Mouse (Mus musculus): ENCODE results near the gene Dgki. TPM values are rescaled to one million over a fixed set of nuclear protein-coding genes. Genes with fewer than 3 reads are reported as not detected.

Dgki gene
- polyA plus RNA-seq, 1 experiment from 2014 or later, result 9.6 TPM

DNA sequence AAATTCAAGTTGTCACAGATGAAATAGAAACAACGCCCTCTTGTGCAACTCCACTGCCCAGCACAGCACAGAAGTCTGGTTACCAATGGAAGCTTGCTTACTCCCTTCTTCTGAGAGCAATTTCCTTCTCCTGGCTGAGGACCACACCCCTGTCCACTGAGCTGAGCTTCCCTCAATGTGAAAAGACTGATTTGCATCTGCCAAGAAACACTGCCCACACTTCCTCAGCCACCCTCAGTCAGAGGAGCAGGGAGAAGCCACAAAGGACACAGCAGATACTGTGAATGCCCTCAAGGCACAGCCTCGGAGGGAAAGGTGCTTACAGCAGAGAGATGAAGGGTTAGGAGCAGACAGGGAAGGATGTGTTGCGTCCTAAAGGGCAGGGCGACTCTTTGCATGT lies 149.9 kb downstream of the Dgki start:
- Histone ChIP-seq H3K9ac (no peak overlapping the region), H3K4me1 (replicated peaks; ENCODE audit: control insufficient read depth, insufficient read depth, low read length) (no peaks in the 10 kb centered on the region), H3K27me3 (ENCODE audit: control insufficient read depth, insufficient read depth, low read length) (no peaks in the 10 kb centered on the region), H3K27ac (no peak overlapping the region), H3K4me3 (replicated peaks; ENCODE audit: low read length) (no peak overlapping the region), H3K9me3 (ENCODE audit: control insufficient read depth, low read length) (no peaks in the 10 kb centered on the region), H3K4me2 (replicated peaks) (no peak overlapping the region), H3K36me3 (replicated peaks; ENCODE audit: control insufficient read depth, insufficient read depth) (no peaks in the 10 kb centered on the region)
- WGBS, result 82% methylated on average over 4 of the region's 4 CpGs
- ATAC-seq (ENCODE audit: low FRiP score) (no peak), DNase-seq (ENCODE audit: low spot score) (no peak)

- no peaks in the 10 kb centered on the region for H3K36me3 ChIP-seq (replicated peaks; ENCODE audit: control insufficient read depth, insufficient read depth)
- H3K9me3 ChIP-seq (ENCODE audit: control insufficient read depth, low read length), result no peaks in the 10 kb centered on the region
- H3K4me1 ChIP-seq (replicated peaks; ENCODE audit: control insufficient read depth, insufficient read depth, low read length), result no peaks in the 10 kb centered on the region
- 93% methylated on average over 6 of the region's 6 CpGs for WGBS
- no peak overlapping the region for H3K27ac ChIP-seq
- H3K9ac ChIP-seq, result no peak overlapping the region
- ATAC-seq (ENCODE audit: low FRiP score), result no peak
- H3K27me3 ChIP-seq (ENCODE audit: control insufficient read depth, insufficient read depth, low read length), result no peaks in the 10 kb centered on the region
- no peak for DNase-seq (ENCODE audit: low spot score)
- no peak overlapping the region for H3K4me3 ChIP-seq (replicated peaks; ENCODE audit: low read length)
- no peak overlapping the region for H3K4me2 ChIP-seq (replicated peaks)
Observed at GRCm38 (mm10) chr6:37149196-37149595, 150.8 kb downstream of the Dgki start.

GRCm38 (mm10) chr6:37147431-37148022 lies 152.5 kb downstream of the Dgki start:
- WGBS, result 97% methylated on average over 4 of the region's 4 CpGs
- no peaks in the 10 kb centered on the region for H3K4me1 ChIP-seq (replicated peaks; ENCODE audit: control insufficient read depth, insufficient read depth, low read length)

DNA sequence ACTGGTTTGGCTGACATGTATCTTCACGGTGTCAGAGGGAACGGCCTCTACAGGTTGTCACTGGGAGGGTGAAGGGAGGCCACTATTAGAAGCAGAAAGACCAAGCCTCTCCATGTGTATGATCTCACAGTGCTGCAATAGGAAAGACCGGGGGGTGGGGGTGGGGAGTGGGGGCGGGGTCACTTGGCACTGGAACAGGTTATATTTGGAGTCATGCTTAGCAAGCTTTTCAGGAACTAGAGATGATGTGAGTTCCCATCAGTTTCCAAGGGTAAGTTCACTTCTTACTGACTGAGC lies 156.2 kb downstream of the Dgki start:
- WGBS, result 80% methylated on average over 4 of the region's 4 CpGs
- ATAC-seq (ENCODE audit: low FRiP score), result no peak

More at GRCm38 (mm10) chr6:37147431-37148022, 152.5 kb downstream of the Dgki start:
- ATAC-seq (ENCODE audit: low FRiP score), result no peak
- Histone ChIP-seq H3K9ac (no peak overlapping the region), H3K36me3 (replicated peaks; ENCODE audit: control insufficient read depth, insufficient read depth) (no peaks in the 10 kb centered on the region), H3K9me3 (ENCODE audit: control insufficient read depth, low read length) (no peaks in the 10 kb centered on the region), H3K4me3 (replicated peaks; ENCODE audit: low read length) (no peak overlapping the region), H3K27me3 (ENCODE audit: control insufficient read depth, insufficient read depth, low read length) (no peaks in the 10 kb centered on the region), H3K27ac (no peak overlapping the region), H3K4me2 (replicated peaks) (no peak overlapping the region)
- no peak for DNase-seq (ENCODE audit: low spot score)

GRCm38 (mm10) chr6:37142991-37143866 lies 156.8 kb downstream of the Dgki start:
- H3K4me1 ChIP-seq (replicated peaks; ENCODE audit: control insufficient read depth, insufficient read depth, low read length), result no peaks in the 10 kb centered on the region
- WGBS, result 85% methylated on average over 11 of the region's 11 CpGs
- no peaks in the 10 kb centered on the region for H3K36me3 ChIP-seq (replicated peaks; ENCODE audit: control insufficient read depth, insufficient read depth)
- no peak overlapping the region for H3K4me3 ChIP-seq (replicated peaks; ENCODE audit: low read length)
- ATAC-seq (ENCODE audit: low FRiP score) (0 out of 2 replicates have a peak, but pooled peaks have one; percentile 37), DNase-seq (ENCODE audit: low spot score) (no peak)
- no peaks in the 10 kb centered on the region for H3K27me3 ChIP-seq (ENCODE audit: control insufficient read depth, insufficient read depth, low read length)
- no peak overlapping the region for H3K4me2 ChIP-seq (replicated peaks)
- no peak overlapping the region for H3K9ac ChIP-seq
- H3K27ac ChIP-seq, result no peak overlapping the region
- no peaks in the 10 kb centered on the region for H3K9me3 ChIP-seq (ENCODE audit: control insufficient read depth, low read length)

More for the DNA sequence above, 156.2 kb downstream of the Dgki start:
- Histone ChIP-seq H3K27me3 (ENCODE audit: control insufficient read depth, insufficient read depth, low read length) (no peaks in the 10 kb centered on the region), H3K9ac (no peak overlapping the region), H3K4me2 (replicated peaks) (no peak overlapping the region), H3K4me3 (replicated peaks; ENCODE audit: low read length) (no peak overlapping the region), H3K27ac (no peak overlapping the region), H3K4me1 (replicated peaks; ENCODE audit: control insufficient read depth, insufficient read depth, low read length) (no peaks in the 10 kb centered on the region), H3K9me3 (ENCODE audit: control insufficient read depth, low read length) (no peaks in the 10 kb centered on the region), H3K36me3 (replicated peaks; ENCODE audit: control insufficient read depth, insufficient read depth) (no peaks in the 10 kb centered on the region)
- DNase-seq (ENCODE audit: low spot score), result no peak

- DNase-seq (ENCODE audit: low spot score) (no peak), ATAC-seq (ENCODE audit: low FRiP score) (no peak)
- H3K36me3 ChIP-seq (replicated peaks; ENCODE audit: control insufficient read depth, insufficient read depth), result no peaks in the 10 kb centered on the region
- H3K27ac ChIP-seq, result no peak overlapping the region
- no peak overlapping the region for H3K4me2 ChIP-seq (replicated peaks)
- H3K27me3 ChIP-seq (ENCODE audit: control insufficient read depth, insufficient read depth, low read length), result no peaks in the 10 kb centered on the region
- H3K4me3 ChIP-seq (replicated peaks; ENCODE audit: low read length), result no peak overlapping the region
- no peaks in the 10 kb centered on the region for H3K4me1 ChIP-seq (replicated peaks; ENCODE audit: control insufficient read depth, insufficient read depth, low read length)
- H3K9ac ChIP-seq, result no peak overlapping the region
- no peaks in the 10 kb centered on the region for H3K9me3 ChIP-seq (ENCODE audit: control insufficient read depth, low read length)
Observed at GRCm38 (mm10) chr6:37138816-37139215, 161.2 kb downstream of the Dgki start.

DNA sequence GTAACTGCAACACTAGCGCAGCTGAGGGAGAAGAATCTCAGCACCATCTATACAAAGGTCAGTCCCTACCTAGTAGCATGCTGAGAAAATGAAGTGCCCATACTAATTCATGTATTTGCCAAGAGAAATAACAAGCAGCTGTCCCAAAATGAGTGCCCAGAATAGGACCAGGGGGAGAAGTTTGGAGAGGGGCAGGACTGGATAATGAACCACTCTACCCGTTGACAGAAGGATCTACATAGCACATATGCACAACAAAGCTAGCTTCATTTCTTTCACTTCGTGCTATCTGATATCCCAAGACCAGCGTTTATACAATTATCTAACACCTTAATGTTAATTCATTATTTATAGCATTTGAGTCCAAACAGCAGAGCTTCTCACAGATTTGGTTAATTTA lies 168.7 kb downstream of the Dgki start:
- H3K27ac ChIP-seq, result no peak overlapping the region
- H3K4me3 ChIP-seq (replicated peaks; ENCODE audit: low read length), result no peak overlapping the region
- no peaks in the 10 kb centered on the region for H3K36me3 ChIP-seq (replicated peaks; ENCODE audit: control insufficient read depth, insufficient read depth)
- H3K4me1 ChIP-seq (replicated peaks; ENCODE audit: control insufficient read depth, insufficient read depth, low read length), result no peaks in the 10 kb centered on the region
- ATAC-seq (ENCODE audit: low FRiP score) (no peak), DNase-seq (ENCODE audit: low spot score) (no peak)
- H3K9me3 ChIP-seq (ENCODE audit: control insufficient read depth, low read length), result no peaks in the 10 kb centered on the region
- WGBS, result 69% methylated on average over 4 of the region's 4 CpGs
- H3K4me2 ChIP-seq (replicated peaks), result no peak overlapping the region
- H3K9ac ChIP-seq, result no peak overlapping the region
- H3K27me3 ChIP-seq (ENCODE audit: control insufficient read depth, insufficient read depth, low read length), result no peaks in the 10 kb centered on the region

DNA sequence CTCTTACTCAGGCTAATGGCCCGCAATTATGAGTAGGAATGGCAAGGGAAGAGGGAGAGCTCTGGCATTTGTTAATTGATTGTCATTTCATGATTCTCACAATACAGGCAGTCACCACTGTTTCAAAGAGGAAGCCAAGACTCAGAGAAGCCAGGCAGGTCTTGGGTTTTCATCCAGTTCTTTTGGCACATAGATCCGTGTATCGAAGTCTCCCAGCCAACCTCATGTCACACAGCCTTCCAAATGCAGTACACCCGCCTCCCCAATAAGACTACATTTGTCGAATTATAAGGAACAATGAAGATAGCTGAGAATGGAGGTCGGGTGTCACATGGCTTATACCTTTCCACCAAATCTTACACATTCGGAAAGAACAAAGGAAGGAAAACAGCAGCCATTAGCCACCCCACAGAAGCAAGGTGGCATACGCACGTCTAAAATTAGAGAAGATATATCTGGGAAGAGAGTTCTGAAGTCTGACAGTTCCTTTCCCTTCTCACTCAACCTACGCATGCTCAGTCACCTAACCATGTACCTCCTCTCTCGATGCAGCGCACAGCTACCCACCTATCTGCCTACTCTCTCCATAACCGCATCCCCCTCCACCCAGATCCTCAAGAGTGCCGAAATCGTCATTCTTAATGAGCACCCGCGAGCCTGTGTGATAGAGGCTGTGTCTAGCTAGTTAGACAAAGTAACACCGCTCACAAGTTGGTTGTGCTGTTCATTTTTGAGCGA lies 179.4 kb downstream of the Dgki start:
- no peak overlapping the region for H3K4me2 ChIP-seq (replicated peaks)
- no peak overlapping the region for H3K4me3 ChIP-seq (replicated peaks; ENCODE audit: low read length)
- H3K4me1 ChIP-seq (replicated peaks; ENCODE audit: control insufficient read depth, insufficient read depth, low read length), result no peaks in the 10 kb centered on the region
- no peak overlapping the region for H3K9ac ChIP-seq
- no peaks in the 10 kb centered on the region for H3K27me3 ChIP-seq (ENCODE audit: control insufficient read depth, insufficient read depth, low read length)
- DNase-seq (ENCODE audit: low spot score) (no peak), ATAC-seq (ENCODE audit: low FRiP score) (no peak)
- no peaks in the 10 kb centered on the region for H3K36me3 ChIP-seq (replicated peaks; ENCODE audit: control insufficient read depth, insufficient read depth)
- no peaks in the 10 kb centered on the region for H3K9me3 ChIP-seq (ENCODE audit: control insufficient read depth, low read length)
- WGBS, result 93% methylated on average over 19 of the region's 19 CpGs
- H3K27ac ChIP-seq, result no peak overlapping the region

DNA sequence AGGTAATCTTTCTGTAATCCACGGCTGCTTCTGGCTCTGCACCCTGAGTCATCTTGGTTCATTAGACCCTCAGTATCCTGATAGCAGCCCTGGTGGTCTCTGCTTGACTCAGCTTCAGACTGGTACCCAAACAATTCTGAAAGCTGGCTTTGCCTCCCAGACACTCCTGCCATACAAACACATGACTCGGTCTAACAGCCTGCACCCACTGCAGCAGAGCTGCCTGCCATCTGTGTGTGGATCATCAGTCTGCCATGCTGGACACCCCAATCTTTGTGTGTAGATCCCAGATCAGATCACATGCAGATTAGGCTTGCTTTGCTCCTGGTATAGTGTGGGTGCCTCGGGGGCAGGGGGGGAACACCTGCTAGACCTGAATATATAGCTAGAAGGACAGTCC lies 180.8 kb downstream of the Dgki start:
- DNase-seq (ENCODE audit: low spot score), result no peak
- no peak overlapping the region for H3K4me3 ChIP-seq (replicated peaks; ENCODE audit: low read length)
- no peak for ATAC-seq (ENCODE audit: low FRiP score)
- H3K9ac ChIP-seq, result no peak overlapping the region
- no peaks in the 10 kb centered on the region for H3K4me1 ChIP-seq (replicated peaks; ENCODE audit: control insufficient read depth, insufficient read depth, low read length)
- H3K36me3 ChIP-seq (replicated peaks; ENCODE audit: control insufficient read depth, insufficient read depth), result no peaks in the 10 kb centered on the region
- no peaks in the 10 kb centered on the region for H3K27me3 ChIP-seq (ENCODE audit: control insufficient read depth, insufficient read depth, low read length)
- no peak overlapping the region for H3K27ac ChIP-seq
- no peaks in the 10 kb centered on the region for H3K9me3 ChIP-seq (ENCODE audit: control insufficient read depth, low read length)
- WGBS, result 82% methylated on average over 3 of the region's 3 CpGs
- H3K4me2 ChIP-seq (replicated peaks), result no peak overlapping the region
